Mouse (Mus musculus): ENCODE results near the gene Cyp19a1.

DNA sequence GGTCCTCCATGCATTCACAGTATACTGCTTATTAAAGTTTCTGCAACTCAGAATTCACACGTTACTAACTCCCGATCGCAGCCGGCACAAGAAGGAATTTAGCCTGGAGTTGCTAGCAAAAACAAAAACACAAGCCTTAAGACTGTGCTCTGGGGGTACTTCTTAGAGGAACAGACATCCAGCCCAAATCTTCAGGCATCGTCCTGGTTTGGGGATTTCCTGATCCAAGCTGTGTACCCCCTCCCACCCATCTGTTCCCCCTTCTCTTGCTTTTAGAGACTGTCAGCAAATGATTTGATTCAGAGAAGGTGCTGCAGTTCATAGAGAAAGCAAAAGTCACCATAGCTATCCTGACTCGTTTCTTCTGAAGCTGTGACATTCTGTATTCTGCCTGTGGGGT lies 40.3 kb downstream of the Cyp19a1 start:
- TF ChIP-seq CTCF (IDR thresholded peaks at IDR 0.05; ENCODE audit: low read depth) (no peak), EP300 (IDR thresholded peaks at IDR 0.05; ENCODE audit: low read depth) (no peak)
